Mouse (Mus musculus) spleen, adult 18-20 months (tissue): Measurements from ENCODE around the gene Add1.
"Not testable (repeated sequence)": the region's sequence is repeated elsewhere in the genome, so short reads cannot be mapped to it uniquely, and the experiment has no call there.

Experiments
- DNase-seq, 2 experiments: peaks; one replicate each; pipeline ENCODE4 v3.0.0; 2022; ENCODE audit warnings: mixed read lengths in 2 of 2

Add1 gene

DNA sequence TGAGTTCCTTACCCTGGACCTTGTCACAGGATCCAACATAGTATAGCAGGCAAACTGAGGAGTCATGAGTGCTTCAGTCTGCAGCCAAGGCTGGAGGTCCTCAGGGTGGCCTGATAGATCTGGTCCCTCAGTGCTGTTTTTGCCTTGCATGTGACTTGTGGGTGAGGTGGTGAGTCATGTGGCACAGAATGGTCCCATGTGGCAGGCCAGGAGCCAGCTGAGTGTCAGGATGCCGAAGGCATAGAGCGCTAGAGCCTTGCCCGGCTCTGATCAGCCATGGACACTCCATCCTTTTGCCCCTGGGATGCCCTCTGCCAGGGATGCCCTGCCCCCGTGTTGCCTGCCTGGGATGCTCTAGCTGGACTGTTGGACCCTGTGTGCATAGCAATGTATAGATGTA, 21.6 kb upstream of the Add1 start:
- DNase-seq: no peak

- no peak for DNase-seq
These were observed 9.6 kb upstream of the Add1 start for GRCm38 (mm10) chr5:34563854-34564253.

DNA sequence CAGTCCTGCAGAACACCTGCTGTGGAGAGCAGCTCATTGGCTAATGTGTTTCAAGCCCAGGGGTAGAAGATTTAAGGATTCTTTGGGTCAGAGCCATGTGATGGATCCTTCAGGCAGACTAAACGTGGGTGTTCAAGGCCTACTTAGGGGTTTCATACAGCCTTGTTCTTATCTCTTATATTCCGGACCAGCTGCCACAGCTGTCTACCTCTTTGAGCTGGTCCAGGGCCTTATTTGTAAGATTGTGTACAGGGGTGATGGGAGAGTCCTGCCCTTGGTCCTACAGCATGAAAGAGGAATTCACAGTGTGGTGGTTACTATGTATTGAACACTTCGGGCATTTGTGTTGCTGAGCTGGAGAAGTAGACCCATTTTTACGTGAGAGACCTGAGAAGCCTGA, 9.2 kb upstream of the Add1 start:
- DNase-seq: no peak

- no peak for DNase-seq
These were observed 7.8 kb upstream of the Add1 start for GRCm38 (mm10) chr5:34565545-34566283.

DNA sequence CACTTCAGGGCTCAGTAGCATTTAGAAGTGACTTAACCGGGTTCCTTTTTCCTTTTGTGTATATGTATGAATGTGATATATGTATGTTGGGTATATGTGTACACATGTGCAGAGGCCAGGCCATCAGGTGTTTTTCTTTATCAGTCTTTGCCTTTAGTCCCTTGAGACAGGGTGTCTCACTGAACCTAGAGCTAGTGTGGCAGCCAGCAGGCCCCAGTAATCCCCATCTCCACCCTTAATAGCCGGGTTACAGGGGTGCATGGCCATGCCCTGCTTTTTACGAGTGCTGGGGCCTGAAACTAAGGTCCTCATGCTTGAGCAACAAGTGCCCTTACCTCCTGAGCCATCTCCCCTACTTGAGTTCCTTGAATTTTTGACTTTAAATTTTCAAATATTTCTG, 1.9 kb upstream of the Add1 start:
- no peak for DNase-seq

GRCm38 (mm10) chr5:34572568-34572967, 896 bp upstream of the Add1 start:
- DNase-seq: not testable (repeated sequence)

- DNase-seq: peak in 1 of 2 experiments; percentile 15
These were observed 1.3 kb downstream of the Add1 start for GRCm38 (mm10) chr5:34574721-34575120.

- no peak for DNase-seq
These were observed 2.8 kb downstream of the Add1 start for GRCm38 (mm10) chr5:34576286-34576685.

GRCm38 (mm10) chr5:34578038-34578655, 4.7 kb downstream of the Add1 start:
- DNase-seq: no peak

- no peak for DNase-seq
These were observed 5.9 kb downstream of the Add1 start for GRCm38 (mm10) chr5:34579377-34579776.

DNA sequence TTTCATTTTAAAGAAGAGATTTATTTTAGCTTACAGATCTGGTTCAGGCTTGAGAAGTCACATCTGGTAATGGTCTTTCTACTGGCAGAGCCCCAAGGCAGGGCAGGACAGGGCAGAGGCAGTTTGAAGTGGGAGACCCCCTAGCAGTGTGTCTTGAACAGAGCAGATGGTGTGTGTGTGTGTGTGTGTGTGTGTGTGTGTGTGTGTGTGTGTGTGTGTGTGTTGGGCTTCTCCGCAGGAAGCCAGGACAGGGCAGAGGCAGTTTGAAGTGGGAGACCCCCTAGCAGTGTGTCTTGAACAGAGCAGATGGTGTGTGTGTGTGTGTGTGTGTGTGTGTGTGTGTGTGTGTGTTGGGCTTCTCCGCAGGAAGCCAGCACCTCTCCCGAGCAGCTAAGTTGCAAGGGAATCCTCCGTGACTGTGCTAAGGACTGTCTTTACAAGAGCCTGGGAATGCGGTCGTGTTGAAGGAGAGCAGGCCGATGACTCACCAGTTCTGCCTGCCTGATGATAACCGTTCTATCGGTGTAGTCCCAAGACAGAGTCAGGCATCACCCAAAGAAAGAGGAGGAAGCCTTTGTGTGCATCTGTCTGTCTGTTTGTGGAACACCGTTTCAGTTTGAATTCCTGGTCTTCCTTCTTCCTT, 8.3 kb downstream of the Add1 start:
- not testable (repeated sequence) for DNase-seq

GRCm38 (mm10) chr5:34582314-34582675, 8.8 kb downstream of the Add1 start:
- DNase-seq: no peak

GRCm38 (mm10) chr5:34585216-34585615, 11.8 kb downstream of the Add1 start:
- no peak for DNase-seq

DNA sequence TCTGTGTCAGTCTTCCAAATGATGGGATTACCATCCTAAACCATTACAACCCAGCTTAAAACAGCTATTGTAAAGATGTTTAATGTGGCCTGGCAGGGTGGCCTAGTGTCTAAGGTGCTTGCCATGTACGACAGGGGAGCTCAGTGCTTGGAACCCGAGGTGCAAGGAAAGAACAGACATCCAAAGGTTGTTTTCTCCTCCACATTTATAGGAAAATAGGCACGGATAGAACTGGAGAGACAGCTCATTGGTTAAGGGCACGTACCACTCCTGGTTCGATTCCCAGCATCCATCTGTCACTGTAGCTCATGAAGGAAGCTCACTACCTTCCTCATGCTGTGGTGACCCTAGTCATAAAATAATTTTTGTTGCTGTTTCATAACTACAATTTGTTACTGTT, 14.4 kb downstream of the Add1 start:
- no peak for DNase-seq

- DNase-seq: no peak
These were observed 16.6 kb downstream of the Add1 start for GRCm38 (mm10) chr5:34590059-34590458.

DNA sequence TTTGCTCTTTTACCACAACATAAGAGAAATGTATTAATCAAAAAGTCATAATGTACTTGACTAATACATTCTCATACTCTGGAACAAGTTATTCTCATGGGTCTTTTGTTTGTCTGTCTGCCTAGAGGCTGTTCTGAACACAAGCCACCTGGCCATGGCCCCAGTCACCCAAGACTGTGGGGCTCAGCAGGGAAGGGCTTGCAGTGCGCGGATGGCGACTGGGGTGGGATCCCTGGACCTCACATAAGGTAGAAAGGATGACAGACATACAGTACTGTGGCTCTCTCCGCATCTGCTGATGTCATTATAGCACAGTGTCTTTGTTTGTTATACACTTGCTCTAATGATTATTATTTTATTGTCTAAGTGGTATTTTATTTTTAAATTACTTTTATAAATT, 17.2 kb downstream of the Add1 start:
- no peak for DNase-seq

DNA sequence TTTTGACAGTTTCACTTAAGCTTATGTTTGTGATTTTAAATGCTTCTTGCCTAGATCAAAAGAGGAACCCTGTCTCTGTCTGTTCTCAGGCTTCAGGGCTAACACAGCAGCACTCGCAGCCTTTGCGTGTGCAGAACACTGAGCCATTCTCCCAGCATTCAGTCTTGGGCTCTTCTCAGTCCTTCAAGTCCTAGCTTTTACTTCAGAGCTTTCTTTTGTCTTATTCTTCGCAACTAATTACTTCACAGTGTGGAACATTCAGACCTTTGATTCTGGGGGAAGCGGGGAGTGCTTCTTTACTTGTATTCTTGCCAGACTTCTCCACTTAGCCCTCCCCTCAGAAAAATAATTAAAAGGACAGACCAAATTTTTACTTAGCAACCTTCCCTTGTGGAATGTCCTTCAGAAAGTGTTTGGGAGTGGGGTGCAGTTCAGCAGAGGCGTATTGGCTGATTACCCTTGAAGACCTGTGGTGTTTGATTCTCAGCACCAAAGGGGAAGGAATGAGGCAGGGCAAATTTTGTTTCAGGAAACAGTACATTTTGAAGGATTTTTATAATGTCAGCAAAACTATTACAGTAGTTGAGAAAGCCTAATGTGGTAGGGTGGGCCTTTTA, 18.0 kb downstream of the Add1 start:
- no peak for DNase-seq

- not testable (repeated sequence) for DNase-seq
These were observed 18.8 kb downstream of the Add1 start for GRCm38 (mm10) chr5:34592224-34592623.

DNA sequence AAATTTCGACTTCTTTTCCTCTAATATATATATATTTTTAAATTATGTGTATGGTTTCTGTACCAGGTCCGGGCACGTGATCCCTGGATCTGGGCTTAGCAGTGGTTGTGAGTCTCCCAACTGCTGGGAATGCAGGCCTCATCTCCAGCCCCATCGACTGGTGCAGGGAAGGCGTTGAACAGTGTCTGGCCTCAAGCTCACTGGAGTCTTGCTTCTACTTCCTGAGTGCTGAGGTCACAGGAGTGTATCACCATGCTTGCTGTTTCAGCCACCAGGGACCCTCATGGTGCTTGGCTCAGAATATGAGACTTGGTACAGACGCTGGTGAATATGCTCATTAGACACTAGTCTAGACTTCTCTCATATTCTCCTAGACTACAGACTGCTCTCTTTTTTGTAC, 19.2 kb downstream of the Add1 start:
- no peak for DNase-seq

GRCm38 (mm10) chr5:34593202-34593727, 19.8 kb downstream of the Add1 start:
- no peak for DNase-seq

DNA sequence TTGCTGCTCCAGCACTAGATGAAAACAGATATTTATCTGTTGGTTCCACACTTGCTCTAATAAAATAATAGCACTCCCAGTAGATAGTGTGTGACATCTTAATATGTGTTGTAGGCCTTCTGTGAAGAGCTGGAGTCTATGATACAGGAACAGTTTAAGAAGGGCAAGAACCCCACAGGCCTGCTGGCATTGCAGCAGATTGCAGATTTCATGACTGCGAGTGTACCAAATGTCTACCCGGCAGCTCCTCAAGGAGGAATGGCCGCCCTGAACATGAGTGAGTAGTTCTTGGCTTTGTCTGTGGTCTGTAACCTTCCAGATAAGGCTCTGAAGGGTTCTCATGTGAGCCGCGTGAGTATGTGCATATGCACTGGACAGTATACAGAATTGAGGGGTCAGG, 31.1 kb downstream of the Add1 start:
- no peak for DNase-seq

DNA sequence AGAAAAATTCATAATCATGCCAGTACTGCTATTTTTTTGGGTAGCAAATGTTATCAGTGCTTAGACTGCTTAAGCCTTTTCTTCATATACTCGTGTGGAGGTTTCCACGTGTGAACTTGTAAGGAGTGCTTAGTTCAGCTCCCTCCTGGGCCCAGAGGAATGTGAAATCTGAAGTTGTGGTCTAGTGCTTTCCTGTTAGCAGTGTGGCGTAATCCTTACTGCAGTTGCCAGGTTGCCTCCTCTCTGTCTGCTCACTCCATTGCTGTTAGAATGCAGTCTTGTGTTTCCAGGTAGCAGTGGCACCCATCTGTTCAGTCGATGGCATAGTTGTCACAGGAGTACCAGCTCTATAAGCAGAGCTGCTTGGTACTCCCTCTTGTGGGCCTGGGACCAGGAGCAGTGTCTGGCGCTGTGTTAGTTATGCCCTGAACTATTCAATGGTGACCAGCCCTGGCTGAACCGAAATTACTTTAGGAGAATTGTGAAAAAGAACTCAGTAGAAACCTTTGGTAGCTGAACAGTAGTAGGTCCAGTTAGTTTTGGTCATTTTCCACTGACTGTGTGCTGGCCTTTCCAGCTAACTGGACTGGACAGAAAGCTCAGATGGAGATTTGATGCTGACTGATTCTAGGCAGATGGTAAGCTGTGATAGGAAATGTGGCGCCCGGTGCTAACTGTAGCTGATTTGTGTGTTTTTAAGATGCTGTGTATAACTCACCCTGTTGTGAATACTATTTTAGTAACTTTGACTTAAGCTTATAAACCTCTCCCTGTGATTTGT, 33.8 kb downstream of the Add1 start:
- no peak for DNase-seq

GRCm38 (mm10) chr5:34608226-34608625, 34.8 kb downstream of the Add1 start:
- no peak for DNase-seq
